In the genomic region with DNA sequence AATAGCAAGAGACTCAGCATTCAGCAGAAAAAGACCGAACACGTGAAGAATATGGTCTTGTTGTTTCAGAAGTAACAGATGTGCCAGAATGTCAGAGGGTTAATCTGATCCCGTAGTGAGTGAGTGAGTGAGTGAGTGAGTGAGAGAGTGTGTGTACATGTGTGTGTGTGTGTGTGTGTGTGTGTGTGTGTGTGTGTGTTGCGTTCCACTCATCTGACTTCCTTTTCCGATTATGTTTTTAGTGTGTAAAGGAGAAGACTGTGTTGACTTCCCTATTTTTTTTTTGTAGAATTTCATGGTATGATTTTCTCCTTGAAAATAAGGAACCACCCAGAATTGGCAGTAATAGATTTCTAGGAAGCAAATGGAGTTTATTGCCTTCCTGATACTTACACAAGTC, we compare ENCODE assay signal across 14 mouse cellular contexts.
"Had no signal": no experiment of that assay in that cellular context is flagged by ENCODE, and none has a peak within 500 bp of the region (broad histone marks: within the 10 kb centered on the region; RNA-seq: fewer than 3 reads in every experiment).

No protein-coding gene starts in this region.

- H3K27me3 ChIP-seq: limb, embryonic 13.5 days; liver, embryonic 12.5 days; midbrain, embryonic 15.5 days; neural tube, embryonic 13.5 days had no signal

- ATAC-seq: intestine, postnatal 0 days; liver, embryonic 12.5 days; midbrain, embryonic 15.5 days had no signal

- DNase-seq: kidney, adult 8-10 months; kidney, postnatal 36 days; left cerebral cortex, postnatal 4 days; lung, embryonic 14.5 days; lung, postnatal 14 days; thymus, adult 18-20 months; thymus, postnatal 25 days had no signal

- H3K9ac ChIP-seq: limb, embryonic 13.5 days; liver, embryonic 12.5 days; lung, embryonic 14.5 days; midbrain, embryonic 15.5 days; neural tube, embryonic 13.5 days had no signal

- H3K36me3 ChIP-seq: limb, embryonic 13.5 days; liver, embryonic 12.5 days; midbrain, embryonic 15.5 days; neural tube, embryonic 13.5 days had no signal

- H3K27ac ChIP-seq: kidney, postnatal 0 days; layer of hippocampus, adult 2 months; limb, embryonic 13.5 days; liver, embryonic 12.5 days; midbrain, embryonic 15.5 days; neural tube, embryonic 13.5 days had no signal

- H3K4me3 ChIP-seq: layer of hippocampus, adult 2 months; limb, embryonic 13.5 days; liver, embryonic 12.5 days; midbrain, embryonic 15.5 days; neural tube, embryonic 13.5 days had no signal
